Mouse (Mus musculus) brain, adult 2 months (tissue): ENCODE data around the gene Gm49320.

Experiments
- DNase-seq: peaks from one replicate; pipeline ENCODE4 v3.0.0; 2011; ENCODE audit warnings: low read depth, low spot score

Gene Gm49320

GRCm38 (mm10) chr8:4238434-4239192, at the start of gene Gm49320, which contains the start of gene Map2k7:
TSS of gene Gm49320 (plus strand) at chr8:4238865.
TSS of gene Map2k7 (plus strand) at chr8:4238740.
- peak; percentile 100 for DNase-seq

DNA sequence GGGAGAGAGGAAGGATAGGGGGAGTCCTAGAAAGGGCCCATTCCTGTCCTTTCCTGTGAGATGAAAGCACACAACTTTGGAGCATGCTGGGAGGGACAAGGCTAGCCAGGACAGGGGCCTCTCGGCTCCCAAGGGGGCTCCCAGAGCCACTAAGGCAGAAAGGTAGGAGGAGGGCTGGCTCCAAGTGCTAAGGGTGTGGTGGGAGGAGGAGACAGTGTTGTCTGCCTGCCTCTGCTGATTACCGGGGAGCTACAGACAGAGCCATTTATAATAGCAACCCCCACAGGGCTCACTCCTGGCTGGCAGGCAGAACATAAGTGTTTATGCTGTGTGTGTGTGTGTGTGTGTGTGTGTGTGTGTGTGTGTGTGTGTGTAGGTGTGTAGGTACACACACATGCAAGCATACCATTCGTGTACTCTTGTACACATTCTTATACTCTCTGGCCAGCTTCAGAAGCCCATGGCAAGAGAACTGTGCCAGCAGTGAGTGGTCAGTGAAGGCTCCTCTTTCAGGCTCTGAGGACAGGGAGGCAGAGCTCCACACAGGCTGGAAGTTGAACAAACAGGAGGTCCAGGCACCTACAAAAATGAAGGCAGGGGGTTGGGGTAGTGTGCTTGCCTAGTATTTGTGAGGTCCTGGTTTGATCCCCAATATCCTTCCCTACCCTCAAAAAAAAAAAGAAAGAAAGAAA, 49.5 kb upstream of the Gm49320 start:
- no peak for DNase-seq

DNA sequence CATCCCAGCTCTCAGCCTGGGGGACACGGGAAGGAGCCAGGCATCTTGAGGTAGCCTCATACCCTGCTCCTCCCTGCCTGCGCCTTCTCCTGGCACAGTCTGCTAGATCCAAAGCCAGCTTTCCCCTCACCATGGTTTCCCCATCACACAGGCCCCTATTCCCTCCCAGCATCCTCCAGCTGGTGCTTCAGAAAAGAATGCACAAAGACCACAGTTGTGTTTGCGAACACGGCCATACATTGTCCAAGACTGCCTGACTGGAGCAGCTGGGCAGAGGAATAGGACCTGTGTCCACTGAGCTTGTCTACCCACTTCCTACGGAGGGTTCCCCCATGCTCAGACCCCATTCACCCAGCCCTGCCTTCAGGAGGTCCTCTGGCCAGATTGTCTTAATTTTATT, 46.4 kb upstream of the Gm49320 start:
- DNase-seq, result peak; percentile 93

GRCm38 (mm10) chr8:4192807-4193587, 45.7 kb upstream of the Gm49320 start:
- DNase-seq, result peak; percentile 87

- no peak for DNase-seq
Observed at GRCm38 (mm10) chr8:4193588-4193894, 45.1 kb upstream of the Gm49320 start.

- DNase-seq, result no peak
Observed at GRCm38 (mm10) chr8:4201321-4201720, 37.3 kb upstream of the Gm49320 start.

DNA sequence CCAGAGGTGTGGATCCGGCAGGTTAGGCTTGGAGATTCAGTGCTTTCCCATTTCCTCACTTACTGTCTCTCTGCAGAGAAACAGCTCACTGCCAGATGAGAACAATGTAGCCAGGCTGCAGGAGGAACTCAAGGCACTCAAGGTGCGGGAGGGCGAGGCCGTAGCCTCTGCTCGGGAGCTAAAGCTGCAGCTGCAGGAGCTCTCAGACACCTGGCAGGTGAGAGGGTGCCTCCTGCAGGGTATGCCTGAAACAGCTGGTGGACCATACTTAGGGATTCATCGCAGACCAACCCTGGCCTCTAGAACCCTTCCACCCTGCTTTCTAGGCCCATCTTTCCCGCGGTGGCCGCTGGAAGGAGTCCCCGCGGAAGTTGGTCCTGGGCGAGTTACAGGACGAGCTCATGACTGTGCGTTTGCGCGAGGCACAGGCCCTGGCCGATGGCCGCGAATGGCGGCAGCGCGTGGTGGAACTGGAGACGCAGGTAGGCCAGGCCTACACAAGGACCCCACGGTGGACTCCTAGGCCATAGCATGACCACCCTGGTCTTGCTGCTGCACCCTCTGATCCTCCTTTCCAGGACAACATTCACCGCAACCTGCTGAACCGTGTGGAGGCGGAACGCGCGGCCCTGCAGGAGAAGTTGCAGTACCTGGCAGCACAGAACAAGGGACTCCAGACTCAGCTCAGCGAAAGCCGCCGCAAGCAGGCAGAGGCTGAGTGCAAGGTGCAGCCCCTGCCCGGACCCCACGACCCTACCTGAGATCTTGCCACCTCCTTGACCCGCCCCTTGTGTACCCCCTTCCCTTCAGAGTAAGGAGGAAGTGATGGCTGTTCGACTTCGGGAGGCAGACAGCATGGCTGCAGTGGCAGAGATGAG, 33.2 kb upstream of the Gm49320 start:
- DNase-seq, result no peak

GRCm38 (mm10) chr8:4206182-4207015, 32.3 kb upstream of the Gm49320 start:
- DNase-seq, result peak; percentile 77

DNA sequence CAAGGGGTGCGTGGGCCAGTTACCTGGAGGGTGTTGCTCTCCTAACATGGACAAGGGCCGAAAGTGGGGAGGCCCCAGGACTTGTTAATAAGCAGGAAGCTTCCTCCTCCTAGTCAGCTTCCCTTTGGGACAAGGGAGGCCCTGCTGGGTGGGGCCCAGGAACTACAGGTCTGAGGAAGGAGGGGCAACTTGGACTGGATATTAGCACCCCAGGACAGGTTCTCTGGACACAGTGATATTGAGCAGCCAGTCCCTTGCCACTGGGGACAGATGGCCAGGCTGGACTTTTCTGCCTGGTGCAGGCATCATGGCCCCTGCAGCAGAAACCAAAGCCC, 31.7 kb upstream of the Gm49320 start:
- DNase-seq, result no peak

DNA sequence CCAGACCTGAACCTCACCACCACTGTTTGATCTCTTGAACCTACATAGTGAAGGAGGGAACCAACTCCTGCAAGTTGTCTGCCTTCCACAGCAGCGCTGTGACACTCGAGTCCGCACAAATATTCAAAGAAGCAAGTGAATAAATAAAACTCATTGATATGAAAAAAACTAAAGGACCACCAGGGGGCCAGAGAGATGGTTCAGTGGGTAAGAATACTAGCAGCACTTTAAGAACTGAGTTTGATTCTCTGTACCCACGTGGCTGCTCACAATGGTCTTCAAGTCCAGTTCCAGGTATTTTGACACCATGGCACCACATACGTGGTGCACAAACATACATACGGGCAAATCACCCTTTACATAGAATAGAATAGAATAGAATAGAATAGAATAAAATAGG, 27.6 kb upstream of the Gm49320 start:
- DNase-seq, result no peak

DNA sequence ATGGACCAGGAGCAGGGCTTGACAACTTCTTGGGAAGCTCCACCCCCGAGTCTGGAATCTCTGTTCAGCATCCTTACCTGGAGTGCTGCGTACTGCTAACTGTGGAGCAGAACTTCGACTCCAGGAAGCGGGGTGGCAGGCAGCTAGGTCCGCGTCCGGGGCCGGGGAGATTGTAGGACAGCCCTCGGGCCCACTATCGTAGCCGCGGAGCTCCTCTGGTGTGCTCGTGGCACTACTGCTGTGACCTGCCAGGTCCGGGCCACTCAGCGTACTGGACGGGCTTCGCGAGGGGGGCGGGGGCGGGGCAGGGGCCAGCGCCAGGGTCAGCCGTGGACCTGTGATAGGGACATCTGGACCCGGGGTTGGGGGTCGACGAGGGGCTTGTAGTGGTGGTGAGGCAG, 25.9 kb upstream of the Gm49320 start:
- DNase-seq, result peak; percentile 58

DNA sequence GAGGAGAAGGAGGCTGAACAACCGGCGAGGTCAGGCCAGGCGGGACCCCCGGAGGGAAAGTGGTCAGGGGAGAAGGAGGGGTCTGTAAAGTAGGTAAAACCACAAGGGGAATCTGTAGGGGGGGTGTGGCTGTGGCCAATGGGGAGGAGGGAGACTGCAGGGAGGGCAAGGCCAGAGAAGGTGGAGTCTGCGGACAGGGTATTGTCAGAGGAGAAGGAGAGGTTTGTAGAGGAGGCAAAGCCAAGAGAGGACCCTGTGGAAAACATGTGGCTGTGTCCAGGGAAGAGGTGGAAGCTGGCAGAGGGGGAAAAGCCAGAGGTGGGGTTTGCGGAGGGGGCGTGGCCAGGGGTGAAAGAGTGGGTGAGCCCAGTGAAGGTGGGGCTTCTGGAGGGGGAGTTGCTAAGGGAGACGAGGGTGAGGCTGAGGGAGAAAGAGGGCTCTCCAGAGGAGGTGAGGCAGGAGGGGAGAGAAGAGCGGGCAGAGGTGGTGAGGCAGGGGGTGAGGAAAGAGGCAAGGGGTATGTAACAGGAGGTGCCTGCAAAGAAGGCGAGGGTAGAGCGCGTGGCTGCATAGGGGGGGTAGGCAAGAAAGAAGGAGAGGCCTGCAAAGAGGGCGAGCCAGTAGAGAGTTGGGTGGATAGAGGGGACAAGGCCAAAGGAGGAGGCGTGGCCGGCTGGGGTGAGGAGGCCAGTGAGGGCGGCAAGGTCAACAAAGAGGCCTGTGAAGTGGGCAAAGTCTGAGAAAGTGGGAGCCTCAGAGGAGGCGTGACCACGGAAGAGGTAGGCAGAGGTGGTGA, 25.3 kb upstream of the Gm49320 start:
- no peak for DNase-seq

- no peak for DNase-seq
Observed at GRCm38 (mm10) chr8:4214006-4214980, 24.4 kb upstream of the Gm49320 start.

GRCm38 (mm10) chr8:4216296-4216695, 22.4 kb upstream of the Gm49320 start:
- no peak for DNase-seq

GRCm38 (mm10) chr8:4216791-4217621, 21.7 kb upstream of the Gm49320 start, which contains the start of gene Prr36:
TSS of gene Prr36 (minus strand) at chr8:4217459.
- peak; percentile 87 for DNase-seq

DNA sequence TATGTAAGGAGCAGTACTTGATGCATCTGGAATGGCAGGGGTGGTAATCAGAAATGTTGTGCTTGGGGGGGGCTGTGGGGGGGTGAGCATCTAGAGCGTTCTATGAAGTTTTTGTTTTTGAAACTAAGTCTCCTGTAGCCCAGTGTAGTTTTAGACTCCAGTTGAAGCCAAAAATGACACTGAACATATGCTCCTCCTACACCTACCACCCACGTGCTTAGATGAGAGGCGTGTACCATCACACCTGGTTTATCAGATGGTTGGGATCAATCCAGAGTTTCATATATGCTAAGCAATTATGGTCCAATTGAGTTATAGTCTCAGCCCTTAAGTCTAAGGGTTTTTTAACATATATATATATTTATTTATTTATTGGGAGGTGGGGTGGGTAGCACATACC, 19.0 kb upstream of the Gm49320 start:
- DNase-seq, result peak; percentile 61

- DNase-seq, result no peak
Observed at GRCm38 (mm10) chr8:4222059-4222458, 16.6 kb upstream of the Gm49320 start.

DNA sequence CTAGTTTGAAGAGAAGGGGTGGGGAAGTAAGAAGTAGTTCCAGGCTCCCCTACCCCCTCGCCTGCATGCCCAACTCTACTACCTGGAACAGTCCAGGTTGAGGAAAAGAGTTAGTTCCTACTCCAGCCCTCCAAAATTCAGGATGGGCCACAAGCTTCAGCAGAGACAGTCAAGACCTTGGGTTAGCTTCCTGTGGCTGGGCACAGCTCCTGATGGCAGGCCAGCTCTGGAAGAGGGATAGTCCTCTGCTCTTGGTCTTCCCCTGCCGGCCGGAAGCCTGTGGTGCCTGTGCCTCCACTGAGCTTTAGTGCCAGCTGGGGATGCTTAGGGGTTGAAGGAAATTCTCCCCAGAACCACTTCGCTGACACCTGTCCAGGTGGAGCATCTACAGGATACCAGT, 12.3 kb upstream of the Gm49320 start:
- no peak for DNase-seq
